Mouse (Mus musculus) spleen, adult 2 months (tissue): ENCODE data around the gene Vps13d. TPM values are rescaled to one million over a fixed set of nuclear protein-coding genes. Genes with fewer than 3 reads are reported as not detected.
"Not testable (repeated sequence)": the region's sequence is repeated elsewhere in the genome, so short reads cannot be mapped to it uniquely, and the experiment has no call there.

Experiments used
- DNase-seq, 2 experiments: peaks; one replicate each; pipeline versions ENCODE4 v3.0.0 to v3.0.0-alpha.2; 2012 to 2021; ENCODE audit warnings: low spot score in 2 of 2, low read depth in 1 of 2
- H3K27ac ChIP-seq: fragments of 200-500 bp; 2 replicates; pipeline ENCODE4 v1.5.1; 2012; ENCODE audit warnings: low read length, inconsistent platforms; ENCODE audit not compliant: insufficient read depth
- H3K27me3 ChIP-seq: fragments of 200-500 bp; 2 replicates; pipeline ENCODE4 v1.6.1; 2012; ENCODE audit warnings: mild to moderate bottlenecking, moderate library complexity, low read length, inconsistent platforms; ENCODE audit not compliant: control insufficient read depth, insufficient read depth
- H3K36me3 ChIP-seq: fragments of 200-500 bp; 2 replicates; pipeline ENCODE4 v1.6.1; 2012; ENCODE audit warnings: mild to moderate bottlenecking, low read length, inconsistent platforms; ENCODE audit not compliant: control insufficient read depth, insufficient read depth
- H3K4me1 ChIP-seq: fragments of 200-500 bp; 2 replicates; pipeline ENCODE4 v1.6.1; 2011; ENCODE audit warnings: inconsistent platforms; ENCODE audit not compliant: control insufficient read depth, insufficient read depth, insufficient read length
- H3K4me3 ChIP-seq: fragments of 200-500 bp; 2 replicates; pipeline ENCODE4 v1.5.1; 2011; ENCODE audit warnings: mild to moderate bottlenecking, inconsistent platforms; ENCODE audit not compliant: insufficient read depth, insufficient read length; ENCODE audit errors: extremely low read depth
- CTCF ChIP-seq: fragments of 200-500 bp; IDR thresholded peaks from 2 replicates; pipeline ENCODE4 v1.5.1; 2011; ENCODE audit warnings: mild to moderate bottlenecking, inconsistent platforms; ENCODE audit not compliant: insufficient read depth, insufficient read length, insufficient replicate concordance; ENCODE audit errors: extremely low read depth
- POLR2A ChIP-seq: fragments of 200-500 bp; IDR thresholded peaks from 2 replicates; pipeline ENCODE4 v1.6.1; 2011; ENCODE audit warnings: low read depth, low read length, inconsistent platforms
- WGBS: fragments of 180-500 bp; shearing (Covaris S2); methylation state at CpG from one replicate; pipeline ENCODE4 v1.1.7; 2018; 5-methylcytosine and 5-hydroxymethylcytosine counted together
- polyA plus RNA-seq: library from polyadenylated mRNA; depleted of rRNA; stranded (reverse); fragments of >200 nt; gene quantifications from 2 replicates; pipeline ENCODE4 v1.2.3, GENCODE M21; 2012

Vps13d gene
- polyA plus RNA-seq, 1 experiment = 12.1 TPM

GRCm38 (mm10) chr4:145188561-145188960, 6.2 kb downstream of the Vps13d start:
- no peak for DNase-seq
- no peak overlapping the region for H3K27ac ChIP-seq
- H3K4me1 ChIP-seq = no peaks in the 10 kb centered on the region
- peaks cover 10% of the 10 kb centered on the region for H3K36me3 ChIP-seq
- TF ChIP-seq POLR2A (no peak), CTCF (no peak)
- H3K27me3 ChIP-seq = no peaks in the 10 kb centered on the region
- H3K4me3 ChIP-seq = no peak overlapping the region

DNA sequence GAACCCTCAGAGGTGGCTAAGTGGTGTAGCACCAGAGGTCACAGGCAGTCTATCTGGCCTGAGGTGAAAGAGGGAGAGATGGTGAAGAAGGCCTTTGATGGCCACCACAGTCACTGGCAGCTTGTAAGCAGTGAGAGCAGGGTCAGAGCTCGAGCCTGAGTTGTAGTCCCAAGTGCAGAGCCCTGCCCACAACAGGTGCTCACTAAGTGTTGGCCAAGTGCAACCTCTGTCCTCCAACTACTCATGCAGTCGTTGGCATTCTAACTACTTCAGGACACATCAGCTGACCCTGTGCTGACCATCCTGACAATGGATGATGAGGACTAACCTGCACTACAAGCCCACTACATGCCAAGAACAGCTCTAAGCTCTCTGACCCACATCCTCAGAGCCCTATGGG, 7.2 kb downstream of the Vps13d start:
- DNase-seq = no peak
- 76% methylated on average over 2 of the region's 2 CpGs for WGBS
- Histone ChIP-seq H3K4me3 (no peak overlapping the region), H3K4me1 (no peaks in the 10 kb centered on the region), H3K27ac (no peak overlapping the region), H3K27me3 (no peaks in the 10 kb centered on the region), H3K36me3 (peaks cover 10% of the 10 kb centered on the region)
- no peak for TF ChIP-seq POLR2A

DNA sequence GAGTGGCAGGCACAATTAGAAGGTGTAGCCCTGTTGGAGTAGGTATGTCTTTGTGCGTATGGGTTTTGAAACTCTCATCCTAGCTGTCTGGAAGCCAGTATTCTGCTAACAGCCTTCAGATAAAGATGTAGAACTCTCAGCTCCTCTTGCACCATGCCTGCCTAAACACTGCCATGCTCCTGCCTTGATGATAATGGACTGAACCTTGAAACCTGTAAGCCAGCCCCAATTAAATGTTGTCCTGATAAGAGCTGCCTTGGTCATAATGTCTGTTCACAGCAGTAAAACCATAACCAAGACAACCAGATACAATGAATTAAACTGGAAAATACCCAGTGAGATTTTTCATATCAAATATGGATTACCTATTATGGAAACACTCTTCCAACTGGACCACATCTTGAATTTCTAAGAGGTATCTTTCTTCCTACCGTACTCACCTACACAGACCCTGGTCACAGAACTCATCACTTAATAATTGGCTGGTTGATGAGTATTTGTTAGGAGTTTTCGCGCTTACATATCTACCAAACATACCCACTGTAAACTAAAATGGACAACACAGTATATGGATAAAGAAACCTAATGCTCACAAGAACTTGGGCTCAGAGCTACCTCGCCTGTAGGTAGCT, 15.8 kb downstream of the Vps13d start:
- no peak overlapping the region for H3K4me3 ChIP-seq
- H3K4me1 ChIP-seq = no peaks in the 10 kb centered on the region
- no peak for DNase-seq
- H3K27ac ChIP-seq = no peak overlapping the region
- H3K36me3 ChIP-seq = peaks cover 14% of the 10 kb centered on the region
- WGBS = 97% methylated on average over 5 of the region's 5 CpGs
- no peaks in the 10 kb centered on the region for H3K27me3 ChIP-seq
- TF ChIP-seq POLR2A (no peak), CTCF (no peak)

GRCm38 (mm10) chr4:145165542-145165941, 29.3 kb downstream of the Vps13d start:
- H3K27ac ChIP-seq, DNase-seq, H3K4me1 ChIP-seq, H3K4me3 ChIP-seq, H3K27me3 ChIP-seq: not testable (repeated sequence)
- 98% methylated on average over 3 of the region's 3 CpGs for WGBS
- H3K36me3 ChIP-seq = peaks cover 51% of the 10 kb centered on the region

DNA sequence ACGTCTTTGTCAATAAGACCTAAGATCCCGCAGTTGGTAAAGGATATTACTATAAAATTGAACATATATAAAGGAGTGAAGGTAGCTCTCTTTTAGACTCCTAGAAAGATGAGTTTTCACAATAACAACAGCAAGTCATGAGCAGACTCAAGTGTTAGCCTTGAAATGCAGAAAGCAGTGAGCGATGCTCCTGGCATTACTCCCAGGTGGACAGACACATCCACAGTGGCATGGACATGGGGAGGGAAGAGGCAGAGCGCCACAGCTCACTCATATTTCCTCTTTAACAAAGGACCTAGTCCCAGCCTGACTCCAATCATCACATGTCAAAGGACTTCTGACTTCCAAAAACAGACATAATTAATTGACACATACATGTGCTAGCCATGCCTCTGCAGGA, 30.7 kb downstream of the Vps13d start:
- Histone ChIP-seq H3K36me3 (peaks cover 52% of the 10 kb centered on the region), H3K4me1 (no peaks in the 10 kb centered on the region), H3K27me3 (no peaks in the 10 kb centered on the region), H3K27ac (no peak overlapping the region), H3K4me3 (no peak overlapping the region)
- 93% methylated on average over 4 of the region's 4 CpGs for WGBS
- no peak for DNase-seq
- TF ChIP-seq POLR2A = no peak
- no peak for TF ChIP-seq CTCF

- Histone ChIP-seq H3K36me3 (peaks cover 37% of the 10 kb centered on the region), H3K27ac (no peak overlapping the region), H3K27me3 (no peaks in the 10 kb centered on the region), H3K4me1 (no peaks in the 10 kb centered on the region), H3K4me3 (no peak overlapping the region)
- TF ChIP-seq CTCF (no peak), POLR2A (no peak)
- DNase-seq = no peak
- WGBS = 87% methylated on average over 1 of the region's 1 CpGs
Measured at GRCm38 (mm10) chr4:145161243-145161642, 33.6 kb downstream of the Vps13d start.

DNA sequence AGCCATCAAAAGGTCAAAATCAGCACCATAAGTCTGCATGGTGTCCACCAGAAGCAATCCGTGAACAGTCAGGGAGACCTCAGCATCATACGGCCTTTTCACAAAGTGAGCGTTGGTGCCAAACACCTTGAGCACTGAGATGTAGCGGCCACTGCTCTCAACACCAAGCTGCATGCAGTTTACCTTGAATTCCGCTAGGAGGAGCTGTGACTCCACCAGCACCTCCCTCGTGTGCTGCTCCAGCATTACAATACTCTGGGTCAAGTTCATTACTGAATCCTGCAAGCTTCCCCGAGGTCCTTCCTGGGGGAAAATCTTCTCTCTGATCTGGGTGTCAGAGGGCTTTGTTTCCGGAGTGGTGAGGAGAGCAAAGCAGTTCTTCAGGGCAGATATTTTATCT, 38.8 kb downstream of the Vps13d start:
- TF ChIP-seq POLR2A (no peak), CTCF (peak; percentile 95; the same call in 1 of the 2 replicates)
- H3K27ac ChIP-seq = no peak overlapping the region
- DNase-seq = peak; percentile 28 to 53
- peaks cover 32% of the 10 kb centered on the region for H3K36me3 ChIP-seq
- no peaks in the 10 kb centered on the region for H3K27me3 ChIP-seq
- H3K4me3 ChIP-seq = no peak overlapping the region
- H3K4me1 ChIP-seq = no peaks in the 10 kb centered on the region
- 51% methylated on average over 8 of the region's 8 CpGs for WGBS
